Mouse (Mus musculus): ENCODE data around the gene Trim8. TPM values are rescaled to one million over a fixed set of nuclear protein-coding genes. Genes with fewer than 3 reads are reported as not detected.

Gene Trim8
- total RNA-seq, 2 experiments from 2014 or later = 17.6 to 22.5 TPM

DNA sequence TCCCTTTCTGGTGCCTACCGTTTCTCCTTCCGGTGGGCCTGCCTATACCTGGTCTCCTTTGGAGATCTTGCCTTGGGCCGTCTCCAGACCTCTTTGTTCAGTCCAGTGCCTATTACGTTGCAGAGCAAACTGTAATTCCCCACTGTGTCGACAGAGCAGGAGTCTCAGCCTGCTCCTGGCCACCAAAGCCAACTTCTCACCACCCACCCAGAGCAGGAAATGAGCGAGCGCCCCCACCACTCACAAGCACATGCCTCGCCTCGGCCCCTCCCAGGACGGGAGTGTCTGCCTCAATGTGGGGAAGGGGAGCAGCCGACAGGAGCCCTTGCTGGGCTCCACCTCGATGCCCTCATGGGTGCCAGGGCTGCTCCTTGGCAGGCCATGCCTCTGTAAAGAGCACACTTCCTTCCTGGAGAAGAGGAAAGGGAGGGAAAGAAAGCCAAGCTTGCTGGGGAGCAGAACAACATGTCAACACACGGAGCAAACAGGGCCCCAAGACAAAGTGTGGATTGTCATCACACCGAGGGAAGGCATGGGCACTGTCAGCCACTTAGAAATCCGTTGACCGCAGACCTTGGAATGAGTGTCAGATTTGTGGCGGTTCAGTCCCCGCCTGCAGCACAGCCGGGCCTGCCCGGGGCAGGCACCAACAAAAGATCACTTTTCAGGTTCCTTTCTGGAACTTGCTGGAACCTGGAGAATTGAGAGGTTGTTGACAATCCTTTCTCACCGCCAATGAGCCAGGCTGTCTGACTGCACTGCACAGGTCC, 22.0 kb upstream of the Trim8 start:
- no peak for DNase-seq (ENCODE audit: low spot score)

DNA sequence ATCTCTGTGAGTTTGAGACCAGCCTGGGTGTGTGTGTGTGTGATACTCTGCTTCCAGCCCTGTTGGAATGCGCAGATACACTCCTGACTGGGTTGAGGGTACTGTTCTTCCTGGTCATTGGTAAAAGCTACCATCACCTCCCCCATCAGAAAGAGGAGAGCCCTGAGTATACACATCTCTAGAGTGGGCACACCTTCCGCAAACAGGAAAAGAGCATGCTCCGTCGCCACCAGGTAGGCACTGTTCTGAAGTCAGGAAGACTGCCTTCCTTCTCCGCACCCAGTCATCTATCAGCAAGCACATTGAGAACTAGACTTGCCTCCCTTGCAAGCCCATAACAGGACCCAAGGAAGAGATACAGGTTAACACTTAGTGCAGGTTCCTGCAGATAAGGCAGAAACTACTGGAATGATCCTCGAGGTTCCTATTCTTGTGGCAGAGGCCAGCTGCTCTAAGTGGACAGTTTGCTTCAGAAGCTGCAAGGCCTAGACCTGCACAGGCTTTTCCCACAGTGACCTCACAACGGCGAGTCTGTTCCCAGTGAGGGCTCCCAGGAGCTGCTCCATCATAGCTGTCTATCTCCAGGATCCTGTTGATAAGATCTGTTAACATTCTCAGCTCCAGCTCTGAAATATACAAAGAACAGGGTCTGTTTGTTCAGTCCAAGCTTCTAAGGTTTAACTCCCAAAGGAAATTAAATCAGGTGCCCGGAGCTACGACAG, 20.7 kb upstream of the Trim8 start:
- no peak for DNase-seq (ENCODE audit: low spot score)

DNA sequence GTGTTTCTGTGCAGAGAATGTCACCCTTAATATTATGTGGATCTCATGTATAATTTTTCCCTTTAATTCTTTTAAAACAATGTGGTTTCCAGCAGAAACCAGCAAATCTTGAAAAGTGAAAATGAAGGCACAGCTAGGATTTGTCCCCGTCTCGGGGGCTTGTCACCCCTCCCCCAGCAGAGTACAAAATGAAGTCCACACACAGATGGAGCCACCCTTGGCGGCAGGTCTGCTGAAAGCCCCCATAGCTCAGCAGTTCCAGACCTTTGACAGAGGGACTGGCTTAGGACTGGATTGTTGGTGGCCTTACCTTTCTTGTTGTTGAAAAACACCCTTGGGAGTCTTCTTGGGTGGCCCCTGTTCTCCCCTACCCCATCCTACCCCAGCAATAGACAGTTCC, 20.1 kb upstream of the Trim8 start:
- no peak for DNase-seq (ENCODE audit: low spot score)

DNA sequence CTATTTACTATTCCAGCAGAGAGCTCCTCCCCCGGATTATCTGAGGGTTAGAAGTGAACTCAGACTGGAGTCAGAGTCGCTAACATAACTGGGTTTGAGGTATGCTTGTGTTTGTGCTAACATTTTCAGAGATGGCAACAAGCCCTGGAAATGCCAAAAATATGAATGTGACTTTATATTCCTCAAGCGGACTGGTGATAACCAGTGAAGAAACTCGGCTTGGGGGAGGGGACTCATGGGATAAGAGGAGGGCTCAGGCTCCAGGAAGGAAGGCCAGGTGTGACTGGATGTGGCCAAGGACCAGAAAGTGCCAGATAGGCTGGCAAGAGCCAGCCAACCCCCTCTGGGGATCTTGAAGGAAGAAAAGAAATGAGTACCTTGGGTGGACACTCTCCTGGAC, 19.7 kb upstream of the Trim8 start:
- no peak for DNase-seq (ENCODE audit: low spot score)

DNA sequence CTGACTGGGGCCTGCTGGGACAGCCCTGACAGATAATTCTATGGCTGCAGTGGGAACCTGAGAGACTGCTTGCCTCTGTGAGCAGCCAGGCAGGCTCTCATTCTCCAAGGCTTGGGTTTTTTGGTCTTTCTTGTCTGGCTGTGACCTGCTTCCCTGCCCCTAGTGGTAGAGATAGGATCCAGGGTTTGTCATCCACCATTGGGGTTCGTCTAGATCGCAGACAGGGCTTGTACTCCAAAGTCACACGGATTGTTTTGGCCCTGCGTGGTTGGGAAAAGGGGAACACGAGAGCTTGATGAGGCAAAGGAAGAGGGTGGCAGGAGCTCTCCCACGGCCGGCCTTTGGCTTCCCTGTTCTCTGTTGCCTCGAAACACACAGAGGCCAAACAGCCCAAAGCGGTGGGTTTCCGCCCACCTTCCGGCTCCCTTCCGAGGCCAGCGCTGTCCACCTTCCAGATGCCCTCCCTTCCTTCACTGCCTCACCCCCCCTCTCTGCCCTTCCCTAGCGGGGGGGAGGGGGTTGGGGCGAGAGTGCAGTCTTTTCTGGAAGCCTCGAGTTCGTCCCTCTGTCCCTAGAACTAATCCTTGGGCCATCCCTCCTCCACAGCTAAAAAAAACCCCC, 18.5 kb upstream of the Trim8 start:
- no peak for DNase-seq (ENCODE audit: low spot score)

DNA sequence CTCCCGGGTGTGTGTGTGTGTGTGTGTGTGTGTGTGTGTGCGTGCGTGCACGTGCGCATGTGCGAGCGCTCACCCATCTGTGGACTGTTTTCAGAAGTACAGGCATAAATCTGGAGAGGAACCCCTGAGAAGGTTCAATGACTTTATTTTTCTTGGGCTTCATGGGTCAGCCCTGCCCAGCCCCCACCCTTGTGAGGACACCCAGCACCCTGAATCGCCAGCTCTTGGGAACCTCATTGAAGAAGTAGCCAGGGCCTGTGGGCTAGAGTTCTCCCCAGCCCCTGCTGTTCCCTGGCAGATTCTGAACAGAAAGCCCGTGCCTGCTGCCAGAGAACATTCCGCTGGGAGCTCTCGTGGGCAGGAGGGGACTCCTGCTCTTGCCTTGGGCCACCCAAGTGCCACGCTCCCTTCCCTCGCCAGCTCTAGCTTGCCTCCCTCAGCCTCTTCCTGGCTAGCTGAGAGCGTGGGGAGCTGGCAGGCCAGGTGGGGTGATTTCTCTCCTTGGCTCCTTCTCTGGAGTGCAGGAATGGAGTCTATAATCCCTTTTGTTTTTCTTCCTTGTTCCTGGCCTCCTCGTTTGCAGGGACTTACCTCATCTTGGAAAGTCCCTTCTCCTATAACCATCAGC, 17.7 kb upstream of the Trim8 start:
- no peak for DNase-seq (ENCODE audit: low spot score)

DNA sequence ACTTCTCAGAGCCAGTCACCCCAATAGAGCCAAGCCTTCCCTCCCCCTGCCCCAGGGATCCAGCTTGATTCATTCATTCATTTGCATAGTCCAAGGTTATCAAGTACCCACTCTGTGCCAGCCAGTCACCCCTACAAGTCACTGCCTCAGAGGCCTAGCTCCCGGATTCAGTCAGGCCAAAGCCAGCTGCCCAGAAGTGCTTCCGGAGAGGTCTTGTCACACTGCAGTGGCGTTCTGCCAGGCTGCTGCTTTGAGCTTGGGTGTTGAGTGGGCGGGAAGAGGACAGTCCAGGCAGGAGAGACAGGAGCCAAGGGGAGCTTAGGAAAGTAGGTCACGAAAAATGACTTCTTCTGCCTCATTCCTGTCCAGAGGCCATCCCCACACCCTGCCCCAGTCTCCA, 17.0 kb upstream of the Trim8 start:
- peak; percentile 77 for DNase-seq (ENCODE audit: low spot score)

DNA sequence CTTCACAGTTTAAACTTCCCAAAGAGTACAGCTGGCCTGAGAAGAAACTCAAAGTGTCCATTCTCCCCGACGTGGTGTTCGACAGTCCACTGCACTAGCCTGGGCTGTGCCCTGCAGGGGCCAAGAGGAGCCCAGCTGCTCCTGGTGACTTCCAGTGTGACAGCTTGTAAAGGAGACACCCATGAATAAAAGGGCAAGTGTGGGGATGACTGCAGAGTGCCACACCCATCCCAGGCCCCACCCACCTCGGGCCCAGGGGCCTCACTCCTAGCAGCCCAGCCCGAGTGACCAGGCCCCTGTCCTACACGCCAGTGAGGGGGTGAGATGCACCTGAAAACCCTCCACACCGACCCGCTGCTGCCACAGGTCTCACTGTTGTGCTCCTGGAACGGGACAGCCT, 15.7 kb upstream of the Trim8 start:
- no peak for DNase-seq (ENCODE audit: low spot score)

DNA sequence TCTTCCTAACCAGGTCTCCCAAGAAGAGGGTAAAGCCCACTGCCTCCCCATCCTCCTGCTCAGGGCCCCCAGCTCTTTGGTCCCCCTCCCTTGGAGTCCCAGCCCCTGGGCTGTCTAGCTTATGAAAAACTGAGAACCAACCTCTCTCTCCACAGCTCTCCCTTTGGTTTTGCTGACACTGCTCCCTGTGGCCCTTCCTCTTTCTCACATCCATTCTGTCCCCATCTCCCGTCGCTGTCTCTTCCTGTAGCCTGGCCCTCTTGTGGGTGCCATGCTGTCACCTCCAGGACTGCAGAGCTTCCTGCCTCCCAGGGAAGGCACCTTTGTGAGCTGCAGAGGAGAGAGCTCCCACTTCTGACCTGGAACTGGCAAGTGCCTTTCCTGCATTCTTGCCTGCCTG, 14.8 kb upstream of the Trim8 start:
- no peak for DNase-seq (ENCODE audit: low spot score)

DNA sequence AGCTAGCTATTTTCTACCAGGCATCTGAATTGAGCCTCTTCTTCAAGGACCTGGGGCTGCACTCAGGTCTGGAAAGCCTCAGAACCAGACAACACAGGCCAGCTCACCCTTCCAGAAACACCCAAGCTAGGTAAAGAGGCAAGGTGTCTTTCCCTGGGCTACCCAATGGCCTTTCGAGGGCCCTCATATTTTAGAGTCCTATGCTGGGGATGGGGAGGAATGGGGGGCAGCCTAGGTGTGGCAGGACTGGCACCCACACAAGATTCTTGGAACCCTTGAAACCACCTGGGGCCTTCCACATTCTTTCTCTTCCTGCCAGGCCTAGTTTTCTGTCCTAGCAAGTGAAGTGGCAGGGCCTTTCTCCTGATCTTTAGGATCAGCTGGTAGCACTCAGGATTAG, 12.1 kb upstream of the Trim8 start:
- DNase-seq (ENCODE audit: low spot score) = no peak

DNA sequence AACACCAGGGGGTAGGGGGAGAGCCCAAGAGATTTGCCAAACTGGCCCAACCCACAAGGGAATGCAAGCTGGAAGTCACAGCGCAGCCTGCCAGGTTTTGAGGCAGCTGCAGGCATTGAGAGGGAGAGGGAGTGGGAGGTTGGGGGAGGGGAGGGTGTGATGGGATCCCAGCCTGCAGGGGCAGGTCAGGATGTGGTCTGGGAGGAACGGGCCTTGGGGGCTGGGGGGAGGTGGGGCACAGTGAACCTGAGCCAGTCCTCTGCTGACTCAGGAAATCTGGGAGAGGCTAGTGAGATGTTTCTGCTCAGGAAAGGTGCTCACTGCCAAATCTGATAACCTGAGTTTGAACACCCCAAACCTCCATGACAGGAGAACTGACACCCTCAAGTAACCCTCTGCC, 10.9 kb upstream of the Trim8 start:
- DNase-seq (ENCODE audit: low spot score) = no peak

DNA sequence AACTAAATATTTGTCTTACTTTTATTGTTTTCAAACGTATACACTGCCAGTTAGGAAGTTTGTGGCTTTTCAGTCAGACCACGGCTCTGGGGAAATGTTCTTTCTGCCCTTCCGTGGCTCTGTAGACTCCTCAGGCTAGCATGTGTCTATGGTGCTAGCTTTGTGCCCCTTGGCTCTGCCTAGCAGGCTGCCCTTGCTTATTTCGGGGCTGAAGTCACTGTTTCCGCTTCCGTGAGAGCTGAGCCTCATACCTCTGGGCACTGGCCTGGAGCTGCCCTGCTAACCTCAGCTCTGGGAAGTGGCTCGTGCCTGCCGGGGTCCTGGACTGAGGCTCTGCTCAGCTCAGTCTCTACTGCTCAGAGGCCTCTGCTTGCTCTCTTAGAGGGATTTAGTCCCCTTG, 6.4 kb upstream of the Trim8 start:
- no peak for DNase-seq (ENCODE audit: low spot score)

DNA sequence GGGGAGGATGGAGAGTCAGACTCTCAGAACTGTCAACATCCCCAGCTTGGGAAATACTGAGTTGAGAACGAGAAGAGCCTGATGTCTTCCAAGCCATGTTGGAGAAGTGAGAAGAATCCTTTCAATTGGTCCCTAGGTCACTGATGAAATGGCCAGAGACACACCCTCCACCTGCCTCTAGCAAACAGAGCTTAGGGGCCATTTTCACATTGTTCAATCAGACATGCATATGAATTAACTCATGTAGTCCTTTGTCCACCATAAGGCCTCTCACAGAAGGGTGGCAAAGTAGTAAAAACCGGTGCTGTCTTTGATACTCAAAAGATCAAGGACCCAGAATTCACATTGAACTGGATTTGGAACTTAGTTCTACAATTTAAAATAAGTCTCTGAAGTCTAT, 4.3 kb upstream of the Trim8 start:
- DNase-seq (ENCODE audit: low spot score) = no peak

DNA sequence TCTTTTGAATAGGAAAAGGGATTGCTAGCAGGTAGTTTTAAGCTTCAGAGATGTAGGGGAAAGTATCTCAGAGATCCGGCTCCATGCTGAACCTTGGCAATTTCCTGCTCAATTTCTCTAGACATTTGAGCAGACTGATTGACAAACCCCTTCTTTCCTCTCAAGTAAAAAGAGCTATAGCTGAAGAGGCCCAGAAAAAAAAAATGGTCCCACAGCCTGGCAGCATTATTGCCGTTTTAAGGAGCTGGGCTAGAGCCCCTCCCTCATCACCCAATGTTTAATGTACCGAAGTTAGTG, 2.0 kb upstream of the Trim8 start:
- DNase-seq (ENCODE audit: low spot score) = no peak

DNA sequence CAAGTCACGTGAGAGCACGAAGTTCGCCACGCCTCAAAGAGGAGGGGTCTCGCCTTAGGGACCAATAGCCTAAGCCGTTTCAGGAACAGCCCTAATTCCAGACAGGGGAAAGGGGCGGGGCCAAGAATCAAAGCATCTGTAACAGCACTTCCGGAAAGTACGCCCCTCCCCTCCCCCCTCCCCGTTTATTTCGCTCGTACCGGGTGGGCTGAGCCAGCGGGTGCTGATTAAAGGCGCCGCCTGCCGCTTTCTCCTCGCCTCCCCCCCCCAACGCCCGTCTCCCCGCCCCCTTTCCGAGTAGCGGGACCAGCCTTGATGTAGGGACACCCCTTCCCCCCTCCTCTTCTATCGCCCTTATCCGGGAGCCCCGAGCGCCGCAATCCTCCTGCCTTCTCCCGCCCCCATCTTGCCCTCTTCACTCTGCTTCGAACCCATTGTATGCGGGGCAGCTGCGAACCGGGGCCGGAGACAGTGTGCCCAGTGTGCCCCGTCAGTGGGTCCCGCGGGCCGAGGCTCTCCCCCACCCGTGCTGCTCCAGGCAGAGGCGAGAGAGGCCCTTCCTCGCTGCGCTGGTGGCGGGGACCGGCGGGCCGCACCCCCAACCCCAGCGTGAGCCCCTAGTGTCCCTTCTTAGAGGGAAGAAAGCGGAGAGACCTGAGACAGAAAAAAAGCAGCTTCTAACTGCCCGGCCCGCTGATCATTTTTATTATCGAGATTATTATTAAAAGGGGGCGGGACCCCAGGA, 1.5 kb upstream of the Trim8 start:
- peak; percentile 99 for DNase-seq (ENCODE audit: low spot score)

DNA sequence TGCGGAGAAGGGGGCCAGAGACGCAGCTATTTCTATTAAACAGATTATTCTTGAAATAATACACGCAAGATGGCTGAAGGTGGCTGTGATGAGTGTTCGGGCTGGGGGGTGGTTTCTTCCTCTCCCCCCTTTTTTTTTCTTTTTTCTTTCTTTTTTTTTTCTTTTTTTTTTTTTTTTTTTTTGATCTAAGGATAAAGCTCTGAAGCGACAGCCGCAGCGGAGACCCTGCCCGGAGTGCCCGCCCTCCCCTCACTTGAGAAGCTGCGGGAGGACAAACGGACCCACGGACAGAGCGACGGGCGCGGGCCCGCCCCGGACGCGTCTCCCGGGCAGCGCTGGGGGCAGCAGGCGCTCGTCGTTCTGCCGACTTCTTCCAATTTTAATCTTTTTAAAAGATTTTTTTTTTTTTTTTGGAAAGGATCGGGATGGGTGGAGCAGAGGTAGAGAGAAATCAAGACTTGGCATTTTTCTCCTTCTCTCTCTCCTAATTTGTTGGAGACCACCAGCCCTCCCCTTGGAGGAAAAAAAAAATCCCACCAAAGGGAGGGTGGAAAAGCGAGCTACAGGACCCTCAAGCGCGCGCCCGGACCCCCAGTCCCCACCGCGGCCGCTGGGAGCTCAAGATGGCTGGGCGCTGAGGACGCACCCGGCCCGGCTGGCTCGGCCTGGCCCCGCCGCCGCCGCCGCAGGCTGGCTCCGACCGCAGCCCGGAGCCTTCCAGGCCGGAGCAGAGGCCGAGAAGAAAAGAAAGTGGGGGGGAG, 741 bp upstream of the Trim8 start:
- peak; percentile 54 for DNase-seq (ENCODE audit: low spot score)

DNA sequence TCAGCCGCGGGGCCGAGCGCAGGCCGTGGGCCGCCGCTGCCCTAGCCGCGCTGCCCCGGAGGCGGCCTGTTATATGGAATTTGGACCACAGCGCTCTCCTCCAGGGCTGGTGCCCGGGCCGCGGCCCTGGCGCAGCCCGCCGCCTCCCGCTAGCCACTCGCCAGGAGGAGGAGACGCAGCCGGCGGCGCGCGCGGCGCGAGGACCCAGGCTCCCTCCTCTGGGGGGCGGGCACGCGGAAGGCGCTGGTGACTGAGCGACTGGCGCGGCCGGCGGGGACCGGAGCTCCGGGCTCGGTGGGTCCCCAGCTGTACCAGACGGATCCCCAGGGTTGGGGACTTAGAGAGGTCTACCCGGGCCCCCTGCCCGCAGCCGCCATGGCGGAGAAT, 560 bp downstream of the Trim8 start:
- peak; percentile 80 for DNase-seq (ENCODE audit: low spot score)

DNA sequence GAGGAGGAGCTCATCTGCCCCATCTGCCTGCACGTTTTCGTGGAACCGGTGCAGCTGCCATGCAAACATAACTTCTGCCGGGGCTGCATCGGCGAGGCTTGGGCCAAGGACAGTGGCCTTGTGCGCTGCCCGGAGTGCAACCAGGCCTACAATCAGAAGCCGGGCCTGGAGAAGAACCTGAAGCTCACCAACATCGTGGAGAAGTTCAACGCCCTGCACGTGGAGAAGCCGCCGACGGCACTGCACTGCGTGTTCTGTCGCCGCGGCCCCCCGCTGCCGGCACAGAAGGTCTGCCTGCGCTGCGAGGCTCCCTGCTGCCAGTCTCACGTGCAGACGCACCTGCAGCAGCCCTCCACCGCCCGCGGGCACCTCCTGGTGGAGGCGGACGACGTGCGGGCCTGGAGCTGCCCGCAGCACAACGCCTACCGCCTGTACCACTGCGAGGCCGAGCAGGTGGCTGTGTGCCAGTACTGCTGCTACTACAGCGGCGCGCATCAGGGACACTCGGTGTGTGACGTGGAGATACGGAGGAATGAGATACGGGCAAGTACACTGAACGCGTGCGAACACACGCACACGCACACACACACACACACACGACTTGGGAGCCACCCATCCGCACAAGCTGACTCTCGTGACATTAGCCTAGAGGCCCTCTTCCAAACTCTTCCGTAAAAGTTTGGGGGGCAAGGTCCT, 1.1 kb downstream of the Trim8 start:
- DNase-seq (ENCODE audit: low spot score) = peak; percentile 74

DNA sequence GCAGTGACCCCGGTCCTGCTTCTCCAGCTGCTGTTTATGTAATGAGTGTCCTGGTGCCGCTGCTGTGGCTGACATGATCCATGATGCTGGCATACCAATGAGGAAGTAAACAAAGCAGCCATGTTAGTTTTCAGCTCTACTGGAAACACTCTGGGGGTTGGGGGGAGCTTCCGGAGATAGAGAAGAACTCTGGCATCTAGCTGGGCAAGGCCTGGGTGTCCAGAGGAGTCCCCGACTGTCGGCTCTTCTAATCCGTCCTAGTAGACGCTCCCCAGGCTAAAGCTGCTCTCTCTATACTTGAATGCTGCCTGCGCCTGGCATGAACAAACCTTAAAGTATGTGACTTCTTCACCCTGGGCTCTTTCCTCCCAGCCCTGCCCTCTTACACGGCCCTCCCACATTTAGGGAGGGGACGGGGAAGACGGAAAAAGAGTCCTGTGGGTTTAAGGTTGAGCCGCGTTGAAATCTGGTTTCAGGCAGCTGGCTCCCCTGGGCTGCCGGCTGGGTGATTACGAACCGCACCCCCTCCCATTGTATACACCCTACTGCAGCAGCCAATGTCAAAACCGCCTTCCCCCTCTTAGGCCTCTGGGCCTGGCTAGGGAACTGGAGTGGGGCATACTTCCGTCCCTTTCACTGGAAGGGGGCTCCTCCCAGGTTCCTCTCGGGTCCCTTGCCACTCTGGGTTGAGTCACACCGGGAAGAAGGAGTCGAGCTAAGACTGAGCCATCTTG, 2.0 kb downstream of the Trim8 start:
- DNase-seq (ENCODE audit: low spot score) = peak; percentile 78

DNA sequence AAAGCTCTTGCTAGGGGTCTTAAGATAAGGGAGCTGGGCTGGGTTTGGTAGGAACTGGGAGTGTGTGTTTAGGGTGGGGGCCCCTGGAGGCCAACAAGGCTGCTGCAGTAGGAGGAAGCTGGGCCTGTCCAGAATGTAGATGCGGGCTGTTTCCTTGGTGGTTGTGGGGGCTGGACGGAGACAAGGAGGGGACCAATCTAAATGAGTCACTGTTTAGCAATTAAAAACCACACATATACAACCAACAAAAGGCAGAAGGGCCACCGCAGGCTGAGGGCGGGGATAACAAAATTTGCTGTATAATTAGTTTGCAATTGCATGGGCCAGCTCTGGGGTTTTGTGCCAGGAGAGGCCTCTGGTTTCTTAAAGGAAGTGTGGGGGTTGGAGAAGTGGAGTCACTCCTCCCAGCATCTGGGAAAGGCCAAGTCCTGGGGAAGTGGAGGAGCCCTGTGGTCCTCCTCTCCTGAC, 2.6 kb downstream of the Trim8 start:
- DNase-seq (ENCODE audit: low spot score) = peak; percentile 56

Data from gastrocnemius, adult 18-20 months (tissue).